Mouse (Mus musculus) erythroblast, adult 5-6 weeks (primary cell): ENCODE data around the gene Tubb5. TPM values are rescaled to one million over a fixed set of nuclear protein-coding genes. Genes with fewer than 3 reads are reported as not detected.
"Not testable (repeated sequence)": the region's sequence is repeated elsewhere in the genome, so short reads cannot be mapped to it uniquely, and the experiment has no call there.

ENCODE experiments used
- ATAC-seq: replicated peaks from 2 replicates; pipeline ENCODE4 v1.8.0; 2016; ENCODE audit warnings: moderate number of reproducible peaks, mild to moderate bottlenecking, moderate TSS enrichment, inconsistent platforms; ENCODE audit not compliant: poor library complexity, low FRiP score, severe bottlenecking
- total RNA-seq, 2 experiments: library from RNA; stranded (forward) in 1 of 2; stranded (reverse) in 1 of 2; fragments of 150-400 nt in 1 of 2; fragments of 200-764, 138-1000 nt in 1 of 2; gene quantifications; 2 replicates each; pipeline versions ENCODE4 v1.2.3 to v1.2.4; 2015 to 2017; ENCODE audit warnings: low replicate concordance in 2 of 2

Tubb5 gene
- total RNA-seq, 2 experiments from 2014 or later, result 243 to 335 TPM

DNA sequence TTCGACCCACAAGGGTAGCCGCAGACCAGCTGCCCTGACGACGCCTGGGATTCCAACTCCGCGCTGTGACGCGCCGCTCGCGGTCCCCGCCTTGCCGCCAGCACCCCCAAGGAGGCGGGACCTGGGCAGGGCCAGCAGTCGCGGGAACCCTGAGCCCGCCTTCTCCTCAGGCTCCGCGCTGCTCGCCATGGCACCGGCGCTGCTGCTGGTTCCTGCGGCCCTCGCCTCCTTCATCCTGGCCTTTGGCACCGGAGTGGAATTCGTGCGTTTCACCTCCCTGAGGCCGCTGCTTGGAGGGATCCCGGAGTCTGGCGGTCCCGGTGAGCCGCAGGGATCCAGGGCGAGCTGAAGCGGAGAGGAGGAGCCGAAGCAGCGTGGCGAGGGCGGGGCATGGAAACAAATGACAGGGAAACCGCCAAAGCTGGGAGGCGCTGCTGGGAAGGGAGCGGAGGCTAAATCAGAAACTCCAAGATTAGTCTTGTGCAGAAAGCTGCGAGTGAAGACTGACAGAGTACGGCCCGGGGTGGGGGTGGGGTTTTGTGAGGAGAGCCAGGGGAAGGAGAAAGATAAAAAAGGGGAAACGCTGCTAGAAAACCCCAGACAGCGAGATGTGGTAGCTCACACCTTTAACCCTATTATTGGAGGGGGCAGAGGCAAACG, 23.2 kb upstream of the Tubb5 start, which contains the start of gene Nrm:
TSS of gene Nrm (plus strand) at position 121 of the 660 bp plus-strand sequence.
- ATAC-seq, result peak; percentile 94

DNA sequence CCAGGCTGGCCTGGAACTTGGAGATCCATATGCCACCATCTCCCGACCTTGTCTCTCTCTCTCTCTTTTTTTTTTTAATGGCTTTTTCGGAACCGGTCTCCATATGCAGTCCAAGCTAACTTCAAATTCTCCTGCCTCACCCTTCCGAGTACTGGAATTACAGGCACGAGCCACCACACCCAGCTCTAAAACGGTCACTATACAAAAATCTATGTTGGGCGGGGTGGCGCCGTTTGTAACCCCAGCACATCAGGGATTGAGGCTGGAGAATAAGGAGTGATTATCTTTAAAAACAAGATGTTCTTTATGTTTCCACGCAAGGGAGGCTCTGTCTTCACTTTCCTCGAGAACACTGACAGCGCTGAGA, 22.7 kb upstream of the Tubb5 start:
- ATAC-seq, result peak; percentile 48

DNA sequence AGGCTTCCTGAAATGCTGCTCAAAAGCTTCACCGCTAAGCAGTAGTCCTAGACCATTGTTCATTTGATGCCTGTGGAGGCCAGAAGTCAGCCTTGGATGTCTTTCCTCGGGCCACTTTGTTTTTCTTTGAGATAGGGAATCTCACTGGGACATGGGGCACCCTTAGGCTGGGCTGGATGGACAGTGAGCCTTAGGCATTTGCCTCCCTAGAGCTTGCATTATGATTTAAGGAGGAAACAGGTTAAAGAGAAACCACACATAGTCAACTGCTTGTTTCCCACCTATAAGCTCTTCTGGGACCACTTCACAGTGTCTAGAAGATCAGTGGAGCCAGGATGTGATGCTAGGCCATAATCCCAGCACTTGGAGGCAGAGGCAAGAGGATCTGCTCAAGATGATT, 21.7 kb upstream of the Tubb5 start:
- ATAC-seq, result no peak

DNA sequence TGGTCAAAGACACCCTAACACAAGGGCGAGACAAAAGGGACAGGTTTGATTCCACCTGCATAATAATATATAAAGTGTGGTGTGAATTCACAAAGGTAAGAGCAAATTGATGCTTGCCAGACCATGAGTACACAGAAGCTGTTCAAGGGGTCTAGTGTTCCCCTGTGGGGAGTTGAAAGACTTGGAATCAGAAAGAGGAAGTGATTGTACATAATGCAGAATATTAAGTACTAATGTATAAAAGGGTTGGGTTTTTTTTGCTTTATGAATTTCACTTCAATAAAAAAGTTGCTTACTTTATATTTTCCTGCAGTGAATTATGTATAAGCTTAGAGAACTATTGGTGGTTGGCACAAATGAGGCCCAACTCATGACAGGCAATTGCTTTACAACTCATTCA, 21.3 kb upstream of the Tubb5 start:
- no peak for ATAC-seq

DNA sequence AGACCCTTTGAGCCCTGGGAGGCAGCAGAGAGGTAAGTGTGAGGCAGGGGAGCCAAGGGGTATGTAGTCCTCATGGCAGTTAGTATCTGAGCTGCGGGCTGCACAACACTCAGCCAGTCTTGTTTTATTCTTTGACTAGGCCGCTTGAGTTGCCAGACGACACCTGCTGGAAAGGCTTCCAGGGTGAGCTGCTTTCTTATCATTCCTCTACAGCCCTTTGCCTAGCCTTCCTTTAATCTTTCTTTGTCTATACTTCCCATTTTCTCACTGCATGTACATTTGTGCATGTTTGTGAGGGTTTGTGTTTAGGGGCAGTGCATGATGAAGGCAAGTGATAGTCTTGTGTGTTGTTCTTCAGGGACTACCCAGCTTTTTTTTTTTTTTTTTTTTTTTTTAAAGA, 12.9 kb upstream of the Tubb5 start:
- peak; percentile 66 for ATAC-seq

DNA sequence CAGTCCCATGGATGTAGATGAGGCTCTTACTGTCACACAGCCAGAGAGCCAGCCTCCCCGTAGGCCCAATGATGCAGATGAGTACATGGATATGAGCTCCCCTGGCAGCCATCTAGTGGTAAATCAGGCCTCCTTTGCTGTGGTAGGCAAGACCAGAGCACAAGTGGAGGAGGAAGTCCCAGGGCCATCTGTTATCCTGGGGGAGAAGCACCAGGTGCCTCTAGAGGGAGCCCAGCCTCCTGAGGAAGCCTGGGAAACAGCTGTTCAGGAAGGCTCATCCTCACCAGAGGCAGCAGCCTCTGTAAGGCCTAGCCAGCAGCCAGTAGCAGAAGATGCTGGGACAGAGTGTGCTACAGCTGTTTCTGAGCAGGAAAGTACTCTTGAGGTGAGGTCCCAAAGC, 10.0 kb upstream of the Tubb5 start:
- ATAC-seq, result 0 out of 2 replicates have a peak, but pooled peaks have one; percentile 20

DNA sequence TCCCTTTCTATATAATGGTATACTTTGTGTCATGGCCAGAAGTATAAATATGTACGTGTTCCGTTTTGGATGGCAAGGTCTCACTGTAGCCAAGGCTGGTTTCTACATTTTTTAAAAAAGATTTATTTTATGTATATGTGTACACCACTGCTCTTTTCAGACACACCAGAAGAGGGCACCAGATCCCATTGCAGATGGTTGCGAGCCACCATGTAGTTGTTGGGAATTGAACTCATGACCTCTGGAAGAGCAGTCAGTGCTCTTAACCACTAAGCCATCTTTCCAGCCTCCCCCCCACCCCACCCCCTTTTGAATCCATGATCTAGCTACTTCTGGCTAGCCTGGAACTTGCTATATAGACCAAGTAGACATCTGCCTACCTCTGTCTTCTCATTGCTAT, 5.4 kb upstream of the Tubb5 start:
- ATAC-seq, result no peak

DNA sequence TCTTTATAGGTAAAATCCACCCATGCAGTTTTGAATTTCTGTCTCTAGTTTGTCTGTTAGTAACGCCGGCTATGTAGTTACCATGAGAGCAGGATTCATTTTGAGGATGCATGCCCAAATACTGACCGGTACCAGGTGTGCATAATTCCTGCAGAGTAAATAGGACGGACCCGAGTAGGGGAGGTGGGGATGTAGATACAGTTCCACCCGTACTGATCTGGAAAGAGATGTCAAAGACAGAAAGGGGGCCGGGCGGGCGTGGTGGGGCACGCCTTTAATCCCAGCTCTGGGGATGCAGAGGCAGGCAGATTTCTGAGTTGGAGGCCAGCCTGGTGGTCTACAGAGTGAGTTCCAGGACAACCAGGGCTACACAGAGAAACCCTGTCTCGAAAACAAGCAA, 3.9 kb upstream of the Tubb5 start:
- no peak for ATAC-seq

DNA sequence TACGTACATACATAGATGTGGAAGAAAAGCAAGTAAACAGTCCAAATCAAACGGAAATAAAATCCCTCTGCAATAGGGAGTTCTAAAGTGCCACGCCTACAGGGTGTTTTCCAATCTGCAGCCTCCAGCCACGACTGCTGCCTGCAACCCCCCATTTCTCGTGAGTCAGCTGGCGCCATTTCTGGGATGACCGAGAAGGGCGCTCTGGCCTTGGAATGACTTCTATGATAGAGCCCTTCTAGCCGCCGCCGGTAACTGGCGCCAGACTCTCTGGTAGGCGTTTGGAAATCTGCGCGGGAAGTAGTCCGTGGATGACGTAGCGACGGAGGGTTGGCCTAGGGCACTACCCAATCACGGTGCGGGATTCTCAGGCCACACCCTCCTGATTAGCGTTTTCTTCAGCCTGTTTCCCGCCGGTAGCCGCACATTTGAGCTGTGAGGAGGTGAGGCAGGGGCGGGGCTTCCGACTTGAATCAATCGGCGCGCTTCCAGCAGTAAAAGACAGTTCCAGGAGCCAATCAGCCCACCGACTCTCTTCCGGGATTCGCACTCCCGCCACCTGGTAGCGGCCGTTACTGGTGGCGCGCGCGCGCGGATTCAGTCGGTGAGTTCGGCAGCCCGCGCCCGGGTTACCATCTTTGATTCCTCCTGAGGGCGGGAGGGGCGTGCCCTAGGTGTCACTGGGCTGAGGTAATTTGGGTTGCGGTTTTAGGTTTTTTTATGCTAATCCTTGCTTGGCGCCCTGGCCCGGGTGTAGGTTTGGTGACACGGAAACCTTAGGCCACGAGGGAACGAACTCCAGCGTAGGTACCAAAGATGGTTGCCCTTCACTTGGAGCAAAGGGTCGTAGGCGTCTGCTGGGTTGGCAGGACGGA, 3.2 kb upstream of the Tubb5 start, which contains the start of gene Mdc1:
TSS of gene Mdc1 (plus strand) at position 440 of the 875 bp plus-strand sequence.
- peak; percentile 76 for ATAC-seq

DNA sequence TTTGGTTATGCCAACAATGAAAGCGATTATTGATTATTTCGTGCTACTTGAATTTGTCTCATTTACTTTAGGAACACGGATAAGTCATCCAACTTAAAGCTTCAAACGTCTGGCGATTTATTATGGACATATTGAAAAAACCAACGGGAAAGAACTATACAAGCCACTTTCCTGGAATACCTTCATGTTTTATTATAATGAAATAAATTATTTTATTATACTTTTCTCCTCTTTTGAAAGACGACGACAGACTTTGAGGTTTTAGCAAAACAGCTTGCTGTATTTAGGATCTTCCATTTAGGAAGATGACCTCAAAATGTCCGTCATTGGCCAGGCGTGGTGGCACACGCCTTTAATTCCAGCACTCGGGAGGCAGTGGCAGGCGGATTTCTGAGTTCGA, 2.5 kb upstream of the Tubb5 start:
- ATAC-seq, result no peak

DNA sequence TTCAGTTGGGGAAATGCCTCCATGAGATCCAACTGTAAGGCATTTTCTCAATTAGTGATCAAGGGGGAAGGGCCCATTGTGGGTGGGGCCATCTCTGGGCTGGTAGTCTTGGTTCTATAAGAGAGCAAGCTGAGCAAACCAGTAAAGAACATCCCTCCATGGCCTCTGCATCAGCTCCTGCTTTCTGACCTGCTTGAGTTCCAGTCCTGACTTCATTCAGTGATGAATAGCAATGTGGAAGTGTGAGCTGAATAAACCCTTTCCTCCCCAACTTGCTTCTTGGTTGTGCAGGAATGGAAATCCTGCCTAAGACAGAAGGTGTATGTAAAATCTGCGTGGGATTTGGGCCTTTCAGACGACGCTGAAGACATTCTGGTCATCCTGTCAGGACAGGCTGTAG, 896 bp upstream of the Tubb5 start:
- not testable (repeated sequence) for ATAC-seq

DNA sequence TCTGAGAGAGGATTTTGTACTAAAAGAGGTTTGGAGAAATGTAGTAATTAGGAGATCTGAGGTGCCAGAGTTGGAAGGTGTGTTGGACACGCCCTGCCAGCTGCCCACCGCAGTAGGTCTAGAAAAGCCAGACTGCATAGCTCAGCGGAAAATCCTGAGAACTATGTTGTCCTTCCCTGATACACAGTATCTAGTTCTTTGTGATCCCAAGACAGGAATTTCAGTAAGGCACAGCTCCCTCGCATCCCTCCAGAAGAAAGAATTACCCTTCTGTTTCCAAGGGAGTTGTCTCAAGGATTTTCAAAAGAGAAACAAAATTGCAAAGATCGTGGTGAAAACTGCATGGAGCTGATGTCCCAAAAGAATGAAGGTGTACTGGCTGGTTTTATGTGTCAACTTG, 464 bp upstream of the Tubb5 start:
- no peak for ATAC-seq

DNA sequence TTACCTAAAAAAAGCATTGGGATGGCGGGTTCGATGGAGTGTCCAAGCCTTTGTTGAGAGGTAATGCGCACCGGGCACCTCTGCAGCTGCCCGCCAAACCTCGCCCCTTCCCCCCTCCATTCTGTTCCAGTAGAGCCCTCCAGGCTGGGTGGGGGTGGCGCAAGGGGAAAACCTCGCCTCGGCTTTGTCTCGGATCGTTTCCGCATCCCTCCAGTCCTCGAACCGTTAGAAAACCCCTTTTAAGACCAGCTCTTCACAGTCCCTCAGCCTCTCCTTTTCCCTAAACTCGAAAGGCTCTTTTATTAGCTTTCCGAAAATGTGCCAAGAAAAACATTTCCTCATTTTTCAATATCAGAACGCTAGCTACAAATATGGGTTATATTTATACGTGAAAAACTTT, 619 bp downstream of the Tubb5 start:
- ATAC-seq, result no peak

DNA sequence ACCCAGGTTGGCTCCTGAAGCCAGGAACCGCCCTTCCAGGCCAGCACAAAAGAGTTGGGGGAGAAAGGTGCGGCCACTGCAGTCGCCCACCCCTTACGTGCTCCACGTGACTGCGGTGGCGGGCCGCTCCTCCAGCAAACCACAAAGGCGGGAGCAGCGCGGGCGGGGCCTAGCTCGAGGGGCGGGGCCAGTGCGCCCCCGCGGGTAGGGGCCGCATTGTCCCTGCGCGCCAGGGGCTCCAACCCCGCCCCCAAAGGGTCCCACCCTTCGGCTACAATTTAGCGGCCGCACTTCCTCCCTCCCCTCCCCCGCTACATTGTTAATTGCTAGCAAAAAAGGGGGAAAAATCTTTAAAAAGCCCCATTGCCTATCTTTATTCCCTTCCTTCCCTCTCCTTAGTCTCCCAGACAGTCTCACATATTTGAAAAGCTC, 1.1 kb downstream of the Tubb5 start:
- 0 out of 2 replicates have a peak, but pooled peaks have one; percentile 15 for ATAC-seq

DNA sequence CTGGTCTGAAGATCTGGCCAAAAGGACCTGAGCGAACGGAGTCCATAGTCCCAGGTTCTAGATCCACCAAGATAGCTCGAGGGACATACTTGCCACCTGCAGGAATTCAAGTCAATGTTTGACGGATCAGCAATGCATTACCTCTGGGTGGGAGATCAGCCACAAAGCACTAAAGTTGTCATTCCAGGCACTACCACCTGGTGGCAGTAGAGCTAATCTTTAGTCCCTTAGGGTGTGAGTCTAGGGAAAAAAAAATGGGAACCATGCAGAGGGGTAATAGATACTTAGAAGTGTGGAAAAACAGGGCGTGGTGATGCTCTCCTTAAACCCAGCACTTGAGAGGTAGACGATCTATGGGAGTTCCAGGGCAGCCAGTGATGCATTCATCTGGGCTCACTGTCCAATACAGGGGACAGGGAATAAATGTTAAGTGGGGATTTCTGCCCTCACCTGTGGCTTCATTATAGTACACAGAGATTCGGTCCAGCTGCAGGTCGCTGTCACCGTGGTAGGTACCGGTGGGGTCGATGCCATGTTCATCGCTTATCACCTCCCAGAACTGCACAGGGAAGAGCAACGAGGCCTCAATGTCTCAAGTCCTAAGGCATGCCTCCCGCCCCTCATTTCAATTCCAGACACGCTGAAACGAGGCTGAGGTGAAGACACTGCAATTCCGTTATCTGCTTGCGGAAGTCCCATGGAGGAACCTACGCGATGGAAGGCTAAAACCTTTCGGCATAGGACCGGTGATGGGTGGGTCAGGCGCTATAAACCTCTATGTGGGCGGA, 1.7 kb downstream of the Tubb5 start:
- peak; percentile 31 for ATAC-seq

DNA sequence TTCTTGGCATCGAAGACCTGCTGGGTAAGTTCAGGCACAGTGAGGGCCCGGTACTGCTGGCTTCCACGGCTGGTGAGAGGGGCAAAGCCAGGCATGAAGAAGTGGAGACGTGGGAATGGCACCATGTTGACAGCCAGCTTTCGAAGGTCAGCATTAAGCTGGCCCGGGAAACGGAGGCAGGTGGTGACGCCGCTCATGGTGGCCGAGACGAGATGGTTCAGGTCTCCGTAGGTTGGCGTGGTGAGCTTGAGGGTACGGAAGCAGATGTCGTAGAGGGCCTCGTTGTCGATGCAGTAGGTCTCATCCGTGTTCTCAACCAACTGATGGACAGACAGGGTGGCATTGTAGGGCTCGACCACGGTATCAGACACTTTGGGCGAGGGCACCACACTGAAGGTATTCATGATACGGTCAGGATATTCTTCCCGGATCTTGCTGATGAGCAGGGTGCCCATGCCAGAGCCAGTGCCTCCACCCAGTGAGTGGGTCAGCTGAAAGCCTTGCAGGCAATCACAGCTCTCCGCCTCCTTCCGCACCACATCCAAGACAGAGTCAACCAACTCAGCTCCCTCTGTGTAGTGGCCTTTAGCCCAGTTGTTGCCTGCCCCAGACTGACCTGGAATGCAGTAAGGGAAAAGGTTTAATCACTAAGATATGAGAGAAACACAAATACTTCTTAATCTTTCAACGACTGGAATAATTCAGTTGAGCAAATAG, 2.5 kb downstream of the Tubb5 start:
- ATAC-seq, result no peak

DNA sequence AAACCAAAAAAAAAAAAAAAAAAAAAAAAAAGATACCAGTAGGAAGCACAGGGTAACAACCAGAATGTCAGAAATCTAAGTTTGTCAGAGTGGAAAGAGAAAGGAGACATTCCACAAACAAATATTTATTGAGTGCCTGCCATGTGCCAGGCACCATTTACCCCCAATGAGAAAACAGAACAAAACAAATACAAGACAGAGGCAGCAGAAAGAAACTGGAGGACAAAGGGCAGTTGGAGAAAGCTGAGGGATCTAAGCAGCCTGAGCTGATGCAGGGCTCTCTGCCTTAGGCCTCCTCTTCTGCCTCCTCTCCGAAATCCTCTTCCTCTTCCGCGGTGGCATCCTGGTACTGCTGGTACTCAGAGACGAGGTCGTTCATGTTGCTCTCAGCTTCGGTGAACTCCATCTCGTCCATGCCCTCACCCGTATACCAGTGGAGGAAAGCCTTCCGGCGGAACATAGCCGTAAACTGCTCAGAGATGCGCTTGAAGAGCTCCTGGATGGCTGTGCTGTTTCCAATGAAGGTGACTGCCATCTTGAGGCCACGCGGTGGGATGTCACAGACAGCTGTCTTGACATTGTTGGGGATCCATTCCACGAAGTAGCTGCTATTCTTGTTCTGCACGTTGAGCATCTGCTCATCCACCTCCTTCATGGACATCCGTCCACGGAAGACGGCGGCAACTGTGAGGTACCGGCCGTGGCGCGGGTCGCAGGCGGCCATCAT, 3.2 kb downstream of the Tubb5 start:
- no peak for ATAC-seq

DNA sequence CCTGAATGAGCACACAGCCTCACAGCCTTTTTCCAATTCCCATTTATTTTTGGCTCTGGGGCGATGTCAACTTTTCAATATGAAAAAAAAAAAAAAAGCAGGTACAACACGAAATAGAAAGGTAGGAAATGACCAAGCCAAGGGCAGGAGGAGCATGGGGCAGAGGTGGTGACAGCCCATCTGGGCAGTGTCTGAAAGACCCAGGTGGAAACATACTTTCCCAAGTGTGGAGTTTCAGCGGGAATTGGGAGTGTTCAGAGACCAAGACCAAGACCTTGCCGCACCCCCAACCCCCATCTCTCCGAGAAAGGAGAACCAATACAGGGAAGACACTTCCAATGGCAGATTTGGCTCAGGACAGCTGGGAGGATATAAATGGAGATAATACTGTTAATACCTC, 4.2 kb downstream of the Tubb5 start:
- no peak for ATAC-seq

DNA sequence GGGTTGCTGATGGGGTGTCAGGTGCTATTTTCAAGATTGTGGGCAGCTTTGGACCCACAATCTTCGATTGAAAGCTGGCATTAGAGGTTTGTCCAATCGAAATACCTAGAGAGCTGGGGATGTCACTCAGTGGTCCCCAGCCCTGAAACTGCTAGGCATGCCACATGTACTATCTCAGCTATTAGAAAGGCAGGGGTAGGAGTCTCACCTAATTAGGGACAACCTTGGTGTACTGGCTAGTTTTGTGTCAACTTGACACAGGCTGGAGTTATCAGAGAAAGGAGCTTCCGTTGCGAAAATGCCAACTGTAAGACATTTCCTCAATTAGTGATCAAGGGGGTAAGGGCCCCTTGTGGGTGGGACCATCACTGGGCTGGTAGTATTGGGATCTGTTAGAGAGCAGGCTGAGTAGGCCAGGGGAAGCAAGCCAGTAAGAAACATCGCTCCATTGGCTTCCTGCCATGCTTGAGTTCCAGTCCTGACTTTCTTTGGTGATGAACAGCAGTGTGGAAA, 4.8 kb downstream of the Tubb5 start:
- ATAC-seq, result no peak
